Mouse (Mus musculus) spleen, postnatal 4 days (tissue): Measurements from ENCODE around the gene Olfr340.
"Not testable (repeated sequence)": the region's sequence is repeated elsewhere in the genome, so short reads cannot be mapped to it uniquely, and the experiment has no call there.

Source experiments
- DNase-seq, 2 experiments: peaks; one replicate each; pipeline ENCODE4 v3.0.0; 2022; ENCODE audit warnings: low spot score in 2 of 2

Olfr340 gene

GRCm38 (mm10) chr2:36452287-36452686 lies at the start of gene Olfr340:
TSS of gene Olfr340 (plus strand) at chr2:36452587.
- DNase-seq: no peak

GRCm38 (mm10) chr2:36415174-36415573 lies 37.2 kb upstream of the Olfr340 start:
- not testable (repeated sequence) for DNase-seq

GRCm38 (mm10) chr2:36415591-36415990 lies 36.8 kb upstream of the Olfr340 start:
- not testable (repeated sequence) for DNase-seq

GRCm38 (mm10) chr2:36418647-36419046 lies 33.7 kb upstream of the Olfr340 start, which contains the start of gene Olfr339:
TSS of gene Olfr339 (plus strand) at chr2:36418947.
- DNase-seq: no peak

- no peak for DNase-seq
Observed at GRCm38 (mm10) chr2:36473634-36474033, 21.2 kb downstream of the Olfr340 start.

GRCm38 (mm10) chr2:36482368-36482767 lies 30.0 kb downstream of the Olfr340 start, which contains the start of gene Olfr341:
TSS of gene Olfr341 (minus strand) at chr2:36482468.
- DNase-seq: no peak
